8 mouse cellular contexts compared by ENCODE assay signal in genomic region chr7:35686756-35687155, GRCm38 (mm10). TPM values are rescaled to one million over a fixed set of nuclear protein-coding genes. Genes with fewer than 3 reads are reported as not detected.
DNase-seq lines count a peak whose midpoint lies in the region; ATAC-seq and TF ChIP-seq lines count a peak whose summit lies in the region.

No protein-coding gene starts in this region.

- DNase-seq in ES-CJ7 (ENCODE audit: low read depth, low spot score) = peak; percentile 76
- peak; percentile 38 for DNase-seq in embryonic facial prominence, embryonic 14.5 days (ENCODE audit: low spot score)
- DNase-seq in kidney, postnatal 14 days = peak; percentile 64
- DNase-seq in lung, embryonic 14.5 days = peak; percentile 76
- DNase-seq in retina, embryonic 14.5 days (ENCODE audit: low spot score) = peak; percentile 74
- peak; percentile 56 for DNase-seq in urinary bladder, postnatal 14 days (ENCODE audit: low spot score)

- peaks cover 15% of the 10 kb centered on the region; the same call in 1 of the 2 replicates for H3K36me3 ChIP-seq in embryonic facial prominence, embryonic 14.5 days (ENCODE audit: control insufficient read depth, insufficient read depth, low read length)
- H3K36me3 ChIP-seq in heart, embryonic 15.5 days = no peaks in the 10 kb centered on the region
- peaks cover 16% of the 10 kb centered on the region for H3K36me3 ChIP-seq in lung, embryonic 14.5 days (ENCODE audit: insufficient read depth)

- no peaks in the 10 kb centered on the region for H3K27me3 ChIP-seq in embryonic facial prominence, embryonic 14.5 days (replicated peaks; ENCODE audit: control insufficient read depth, insufficient read depth, low read length)
- no peaks in the 10 kb centered on the region for H3K27me3 ChIP-seq in heart, embryonic 15.5 days
- no peaks in the 10 kb centered on the region for H3K27me3 ChIP-seq in lung, embryonic 14.5 days (ENCODE audit: insufficient read depth, low read length)

- 26% methylated on average over 13 of the region's 13 CpGs for WGBS in embryonic facial prominence, embryonic 14.5 days
- 27% methylated on average over 13 of the region's 13 CpGs for WGBS in heart, embryonic 15.5 days
- 21% methylated on average over 13 of the region's 13 CpGs for WGBS in lung, embryonic 14.5 days

- peak overlapping the region; percentile 12; the same call in 1 of the 2 replicates for H3K4me3 ChIP-seq in bone marrow macrophage, adult 2 months (ENCODE audit: insufficient read depth, low read length)
- H3K4me3 ChIP-seq in embryonic facial prominence, embryonic 14.5 days (ENCODE audit: low read depth, low read length) = no peak overlapping the region
- H3K4me3 ChIP-seq in heart, embryonic 15.5 days = peak overlapping the region; percentile 30
- 0 out of 2 replicates have a peak overlapping the region, but pooled peaks have one; percentile 6 for H3K4me3 ChIP-seq in lung, embryonic 14.5 days (ENCODE audit: low read depth, low read length)

- peak overlapping the region; percentile 40 for H3K4me2 ChIP-seq in embryonic facial prominence, embryonic 14.5 days (ENCODE audit: low read depth, low read length)
- H3K4me2 ChIP-seq in heart, embryonic 15.5 days = peak overlapping the region; percentile 56
- H3K4me2 ChIP-seq in lung, embryonic 14.5 days = peak overlapping the region; percentile 45

- H3K9me3 ChIP-seq in embryonic facial prominence, embryonic 14.5 days (ENCODE audit: control insufficient read depth, low read length) = peaks cover under 1% of the 10 kb centered on the region; the same call in 1 of the 2 replicates
- H3K9me3 ChIP-seq in heart, embryonic 15.5 days (replicated peaks) = no peaks in the 10 kb centered on the region
- no peaks in the 10 kb centered on the region for H3K9me3 ChIP-seq in lung, embryonic 14.5 days (ENCODE audit: low read depth, low read length)

- no peak for TF ChIP-seq POLR2A in bone marrow macrophage, adult 2 months (IDR thresholded peaks at IDR 0.05; ENCODE audit: borderline replicate concordance, low read depth, low read length)

- TF ChIP-seq CTCF in bone marrow macrophage, adult 2 months (IDR thresholded peaks at IDR 0.05; ENCODE audit: low read depth, low read length) = peak; percentile 98
- TF ChIP-seq CTCF in lung, embryonic 14.5 days (IDR thresholded peaks at IDR 0.05; ENCODE audit: low read depth) = peak; percentile 93

- ATAC-seq in embryonic facial prominence, embryonic 14.5 days (ENCODE audit: low read depth) = peak; percentile 21; the same call in 1 of the 2 replicates
- 0 out of 2 replicates have a peak, but pooled peaks have one; percentile 41 for ATAC-seq in heart, embryonic 15.5 days (replicated peaks; ENCODE audit: insufficient number of reproducible peaks, insufficient read depth, low FRiP score, low read depth)
- ATAC-seq in lung, embryonic 14.5 days (ENCODE audit: insufficient read depth) = peak; percentile 38; the same call in 1 of the 2 replicates

- H3K9ac ChIP-seq in embryonic facial prominence, embryonic 14.5 days (ENCODE audit: low read depth, low read length) = no peak overlapping the region
- H3K9ac ChIP-seq in heart, embryonic 15.5 days = no peak overlapping the region
- no peak overlapping the region for H3K9ac ChIP-seq in lung, embryonic 14.5 days

- H3K4me1 ChIP-seq in bone marrow macrophage, adult 2 months (ENCODE audit: control insufficient read depth, insufficient read depth, low read length) = no peaks in the 10 kb centered on the region
- H3K4me1 ChIP-seq in embryonic facial prominence, embryonic 14.5 days (ENCODE audit: control insufficient read depth, insufficient read depth, low read length) = peaks cover 13% of the 10 kb centered on the region
- H3K4me1 ChIP-seq in heart, embryonic 15.5 days (replicated peaks) = peaks cover 17% of the 10 kb centered on the region
- no peaks in the 10 kb centered on the region for H3K4me1 ChIP-seq in lung, embryonic 14.5 days (ENCODE audit: insufficient read depth)

- H3K27ac ChIP-seq in bone marrow macrophage, adult 2 months (ENCODE audit: insufficient read depth, low read depth, low read length) = no peak overlapping the region
- H3K27ac ChIP-seq in embryonic facial prominence, embryonic 14.5 days (replicated peaks; ENCODE audit: low read depth, low read length) = peak overlapping the region; percentile 41; the same call in 1 of the 2 replicates
- no peak overlapping the region for H3K27ac ChIP-seq in heart, embryonic 15.5 days
- H3K27ac ChIP-seq in lung, embryonic 14.5 days (ENCODE audit: low read depth) = no peak overlapping the region

RNA-seq across cellular contexts. Expression of gene Pdcd5, which starts 39.4 kb away (rescaled TPM):
- 56.2 and 68.9 TPM in 2 replicates for polyA plus RNA-seq in bone marrow macrophage, adult 2 months (2012; ENCODE audit: insufficient read depth, insufficient read length, missing spikeins)
- 272 and 275 TPM in 2 replicates for polyA plus RNA-seq in embryonic facial prominence, embryonic 14.5 days (2014; fragmentation: Nextera tagmentation; extraction: Ambion mirVana)
- 232 and 240 TPM in 2 replicates for polyA plus RNA-seq in heart, embryonic 15.5 days (2015; fragmentation: Nextera tagmentation; extraction: Ambion mirVana)
- 266 and 281 TPM in 2 replicates for polyA plus RNA-seq in lung, embryonic 14.5 days (2014; fragmentation: Nextera tagmentation; extraction: Ambion mirVana)
